Mouse (Mus musculus) thymus, adult 2 months (tissue): ENCODE measurements around the gene Fer1l5.

Experiments
- CTCF ChIP-seq: fragments of 200-500 bp; IDR thresholded peaks from 2 replicates; pipeline ENCODE4 v1.5.1; 2012; ENCODE audit warnings: mild to moderate bottlenecking, control low read depth, low read length, moderate library complexity, borderline replicate concordance; ENCODE audit not compliant: control insufficient read depth, poor library complexity, insufficient read depth; ENCODE audit errors: extremely low read depth
- POLR2A ChIP-seq: fragments of 200-500 bp; IDR thresholded peaks from 2 replicates; pipeline ENCODE4 v1.6.1; 2012; ENCODE audit warnings: mild to moderate bottlenecking, low read length, control low read depth, moderate library complexity; ENCODE audit not compliant: control insufficient read depth, poor library complexity, insufficient read depth; ENCODE audit errors: extremely low read depth

- no peak for TF ChIP-seq POLR2A
- no peak for TF ChIP-seq CTCF
Measured at GRCm38 (mm10) chr1:36368112-36368968, 3.8 kb upstream of the Fer1l5 start.
